12 mouse cellular contexts compared by ENCODE assay signal in the genomic region with DNA sequence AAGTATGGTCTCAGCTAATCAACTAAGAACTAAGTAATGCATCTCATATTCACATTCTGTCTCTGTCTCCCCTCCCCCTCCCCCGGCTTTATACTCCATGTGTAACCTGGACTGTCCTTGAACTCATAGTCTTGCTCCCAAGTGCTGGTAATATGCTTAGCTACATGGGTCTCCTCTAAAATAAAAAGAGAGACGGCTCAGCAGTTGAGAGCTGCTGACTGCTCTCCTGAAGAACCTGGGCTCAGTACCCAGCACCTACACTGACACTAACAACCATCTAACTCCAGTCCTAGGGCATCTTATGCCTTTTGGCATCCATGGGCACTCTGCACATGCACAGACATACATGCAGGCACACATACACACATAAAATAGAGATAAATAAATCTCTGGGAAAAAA.
DNase-seq lines count a peak whose midpoint lies in the region; ATAC-seq and TF ChIP-seq lines count a peak whose summit lies in the region.
"Had no signal": no experiment of that assay in that cellular context is flagged by ENCODE, and none has a peak within 500 bp of the region (broad histone marks: within the 10 kb centered on the region; RNA-seq: fewer than 3 reads in every experiment).

No protein-coding gene starts in this region.

- no peak for TF ChIP-seq EP300 in stomach, postnatal 0 days (optimal IDR thresholded peaks at IDR 0.05)
- TF ChIP-seq EP300 in liver, postnatal 0 days (IDR thresholded peaks at IDR 0.05; ENCODE audit: low read depth) = no peak

- 0 out of 2 replicates have a peak, but pooled peaks cover 3% of the 10 kb centered on the region for H3K9me3 ChIP-seq in forebrain, embryonic 10.5 days
- no peaks in the 10 kb centered on the region for H3K9me3 ChIP-seq in forebrain, embryonic 13.5 days (replicated peaks)
- no peaks in the 10 kb centered on the region for H3K9me3 ChIP-seq in hindbrain, embryonic 10.5 days
- H3K9me3 ChIP-seq in hindbrain, embryonic 14.5 days (ENCODE audit: control insufficient read depth, low read length) = no peaks in the 10 kb centered on the region
- no peaks in the 10 kb centered on the region for H3K9me3 ChIP-seq in stomach, embryonic 16.5 days (replicated peaks; ENCODE audit: control insufficient read depth, low read length)
- no peaks in the 10 kb centered on the region for H3K9me3 ChIP-seq in stomach, postnatal 0 days (ENCODE audit: control insufficient read depth, low read length)
- no peaks in the 10 kb centered on the region for H3K9me3 ChIP-seq in liver, postnatal 0 days (ENCODE audit: low read length)

- WGBS in forebrain, embryonic 10.5 days = 69% methylated on average over 2 of the region's 2 CpGs
- WGBS in forebrain, embryonic 13.5 days = 63% methylated on average over 2 of the region's 2 CpGs
- 76% methylated on average over 2 of the region's 2 CpGs for WGBS in hindbrain, embryonic 10.5 days
- 82% methylated on average over 2 of the region's 2 CpGs for WGBS in hindbrain, embryonic 14.5 days
- 42% methylated on average over 2 of the region's 2 CpGs for WGBS in stomach, embryonic 16.5 days
- WGBS in stomach, postnatal 0 days = 59% methylated on average over 2 of the region's 2 CpGs
- 41% methylated on average over 2 of the region's 2 CpGs for WGBS in liver, postnatal 0 days (ENCODE audit: insufficient replicate concordance)

- no peaks in the 10 kb centered on the region for H3K27me3 ChIP-seq in forebrain, embryonic 10.5 days (ENCODE audit: poor library complexity, severe bottlenecking)
- H3K27me3 ChIP-seq in forebrain, embryonic 13.5 days = no peaks in the 10 kb centered on the region
- H3K27me3 ChIP-seq in hindbrain, embryonic 10.5 days (ENCODE audit: insufficient read depth, poor library complexity, severe bottlenecking) = no peaks in the 10 kb centered on the region
- H3K27me3 ChIP-seq in hindbrain, embryonic 14.5 days (ENCODE audit: control insufficient read depth, insufficient read depth, low read length) = no peaks in the 10 kb centered on the region
- no peaks in the 10 kb centered on the region for H3K27me3 ChIP-seq in stomach, embryonic 16.5 days (ENCODE audit: control insufficient read depth, insufficient read depth, low read length)
- H3K27me3 ChIP-seq in stomach, postnatal 0 days (ENCODE audit: control insufficient read depth, insufficient read depth, low read length) = no peaks in the 10 kb centered on the region
- no peaks in the 10 kb centered on the region for H3K27me3 ChIP-seq in liver, postnatal 0 days (ENCODE audit: insufficient read depth, low read length)

- H3K4me1 ChIP-seq in forebrain, embryonic 10.5 days = peaks cover 55% of the 10 kb centered on the region
- H3K4me1 ChIP-seq in forebrain, embryonic 13.5 days = peaks cover 13% of the 10 kb centered on the region; the same call in 1 of the 2 replicates
- peaks cover 62% of the 10 kb centered on the region for H3K4me1 ChIP-seq in hindbrain, embryonic 10.5 days (replicated peaks)
- H3K4me1 ChIP-seq in hindbrain, embryonic 14.5 days (replicated peaks; ENCODE audit: control insufficient read depth, insufficient read depth, low read length) = peaks cover 3% of the 10 kb centered on the region; the same call in 1 of the 2 replicates
- H3K4me1 ChIP-seq in stomach, embryonic 16.5 days (ENCODE audit: control insufficient read depth, insufficient read depth, low read length) = peaks cover 13% of the 10 kb centered on the region
- peaks cover 4% of the 10 kb centered on the region for H3K4me1 ChIP-seq in stomach, postnatal 0 days (replicated peaks; ENCODE audit: control insufficient read depth, insufficient read depth)
- H3K4me1 ChIP-seq in liver, postnatal 0 days (ENCODE audit: insufficient read depth) = peaks cover 25% of the 10 kb centered on the region

- H3K9ac ChIP-seq in forebrain, embryonic 13.5 days = no peak overlapping the region
- no peak overlapping the region for H3K9ac ChIP-seq in hindbrain, embryonic 14.5 days
- H3K9ac ChIP-seq in stomach, embryonic 16.5 days (ENCODE audit: low read length) = no peak overlapping the region
- no peak overlapping the region for H3K9ac ChIP-seq in stomach, postnatal 0 days (ENCODE audit: low read length)
- no peak overlapping the region for H3K9ac ChIP-seq in liver, postnatal 0 days (replicated peaks)

- H3K27ac ChIP-seq in forebrain, embryonic 10.5 days = peak overlapping the region; percentile 74; the same call in 1 of the 2 replicates
- no peak overlapping the region for H3K27ac ChIP-seq in forebrain, embryonic 13.5 days
- H3K27ac ChIP-seq in hindbrain, embryonic 10.5 days = 0 out of 2 replicates have a peak overlapping the region, but pooled peaks have one; percentile 1
- no peak overlapping the region for H3K27ac ChIP-seq in hindbrain, embryonic 14.5 days
- H3K27ac ChIP-seq in stomach, embryonic 16.5 days (ENCODE audit: low read length) = no peak overlapping the region
- no peak overlapping the region for H3K27ac ChIP-seq in stomach, postnatal 0 days (replicated peaks)
- H3K27ac ChIP-seq in liver, postnatal 0 days (ENCODE audit: low read depth) = 0 out of 2 replicates have a peak overlapping the region, but pooled peaks have one; percentile 7

- no peak overlapping the region for H3K4me2 ChIP-seq in forebrain, embryonic 13.5 days
- no peak overlapping the region for H3K4me2 ChIP-seq in hindbrain, embryonic 14.5 days (replicated peaks)
- no peak overlapping the region for H3K4me2 ChIP-seq in stomach, embryonic 16.5 days (ENCODE audit: low read depth, low read length)
- H3K4me2 ChIP-seq in stomach, postnatal 0 days (replicated peaks; ENCODE audit: low read depth) = no peak overlapping the region
- no peak overlapping the region for H3K4me2 ChIP-seq in liver, postnatal 0 days (ENCODE audit: low read depth, low read length)

- no peak overlapping the region for H3K4me3 ChIP-seq in forebrain, embryonic 10.5 days
- no peak overlapping the region for H3K4me3 ChIP-seq in forebrain, embryonic 13.5 days
- no peak overlapping the region for H3K4me3 ChIP-seq in hindbrain, embryonic 10.5 days
- no peak overlapping the region for H3K4me3 ChIP-seq in hindbrain, embryonic 14.5 days (replicated peaks; ENCODE audit: low read length)
- H3K4me3 ChIP-seq in stomach, embryonic 16.5 days (replicated peaks; ENCODE audit: low read length) = no peak overlapping the region; the same call in 1 of the 2 replicates
- no peak overlapping the region for H3K4me3 ChIP-seq in stomach, postnatal 0 days (ENCODE audit: low read depth, low read length)
- H3K4me3 ChIP-seq in liver, postnatal 0 days (ENCODE audit: low read depth, low read length) = no peak overlapping the region

- no peaks in the 10 kb centered on the region for H3K36me3 ChIP-seq in forebrain, embryonic 10.5 days (replicated peaks)
- H3K36me3 ChIP-seq in forebrain, embryonic 13.5 days (ENCODE audit: poor library complexity, severe bottlenecking) = no peaks in the 10 kb centered on the region
- H3K36me3 ChIP-seq in hindbrain, embryonic 10.5 days = no peaks in the 10 kb centered on the region
- no peaks in the 10 kb centered on the region for H3K36me3 ChIP-seq in hindbrain, embryonic 14.5 days (replicated peaks; ENCODE audit: control insufficient read depth, insufficient read depth)
- no peaks in the 10 kb centered on the region for H3K36me3 ChIP-seq in stomach, embryonic 16.5 days (ENCODE audit: control insufficient read depth, insufficient read depth, low read length)
- H3K36me3 ChIP-seq in stomach, postnatal 0 days (ENCODE audit: control insufficient read depth, insufficient read depth, low read length) = no peaks in the 10 kb centered on the region
- no peaks in the 10 kb centered on the region for H3K36me3 ChIP-seq in liver, postnatal 0 days (replicated peaks; ENCODE audit: insufficient read depth, low read length)

- ATAC-seq in forebrain, embryonic 13.5 days = no peak
- no peak for ATAC-seq in hindbrain, embryonic 14.5 days (ENCODE audit: low FRiP score)
- 0 out of 2 replicates have a peak, but pooled peaks have one; percentile 5 for ATAC-seq in stomach, embryonic 16.5 days (ENCODE audit: insufficient read depth, low FRiP score)
- ATAC-seq in stomach, postnatal 0 days (ENCODE audit: low FRiP score, low TSS enrichment) = no peak
- no peak for ATAC-seq in liver, postnatal 0 days

- DNase-seq in forebrain, embryonic 10.5 days (ENCODE audit: extremely low spot score, low spot score) = no peak
- no peak for DNase-seq in hindbrain, embryonic 10.5 days (ENCODE audit: low spot score)
- no peak for DNase-seq in hindbrain, embryonic 14.5 days (ENCODE audit: low spot score)
- DNase-seq in stomach, postnatal 0 days (ENCODE audit: low spot score) = no peak
- no peak for DNase-seq in liver, postnatal 0 days
- no peak for DNase-seq in right cerebral cortex, adult 18-20 months
- DNase-seq: adrenal gland, postnatal 25 days; cerebellum, adult 11 months; gastrocnemius, postnatal 10 days; left cerebral cortex, postnatal 4 days had no signal

- no peak for TF ChIP-seq CTCF in stomach, postnatal 0 days (IDR thresholded peaks at IDR 0.05; ENCODE audit: low read depth)
- TF ChIP-seq CTCF in liver, postnatal 0 days (IDR thresholded peaks at IDR 0.05; ENCODE audit: low read depth) = no peak

Comparison
In these comparisons a context has a peak if more than half of its experiments do, and no peak if none do; other contexts are left out.
1. H3K27ac ChIP-seq: peak in forebrain, embryonic 10.5 days (single experiment), hindbrain, embryonic 10.5 days (single experiment) and liver, postnatal 0 days (single experiment); none in forebrain, embryonic 13.5 days (single experiment), hindbrain, embryonic 14.5 days (single experiment), stomach, embryonic 16.5 days (single experiment) and stomach, postnatal 0 days (single experiment).